Mouse (Mus musculus) CD4-positive, CD25-positive, alpha-beta regulatory T cell, adult 9 weeks (primary cell): ENCODE data around the gene Cfap300. TPM values are rescaled to one million over a fixed set of nuclear protein-coding genes. Genes with fewer than 3 reads are reported as not detected.

Source experiments
- polyA plus RNA-seq: library from polyadenylated mRNA; unstranded; fragments of 100-300 nt; shearing (Covaris generic); gene quantifications from one replicate; pipeline ENCODE4 v1.2.1, GENCODE M21; 2017

Cfap300 gene
- polyA plus RNA-seq: 0.51 TPM

GRCm38 (mm10) chr9:8042338-8043043 lies at the start of gene Cfap300:
Gene Cfap300 (minus strand): TSS chr9:8042823.

GRCm38 (mm10) chr9:8004370-8004991 lies 38.1 kb downstream of the Cfap300 start, which contains the start of gene Yap1:
Gene Yap1 (minus strand): TSS chr9:8004596.

Other genes with a start within 250 kb of the Cfap300 start
- gene Birc2, start 205.8 kb downstream of the Cfap300 start, polyA plus RNA-seq: 126 TPM
- gene Birc3, start 169.6 kb downstream of the Cfap300 start, polyA plus RNA-seq: 147 TPM
- not detected for gene Yap1, start 38.2 kb downstream of the Cfap300 start, polyA plus RNA-seq
- not detected for gene Cep126, start 91.5 kb upstream of the Cfap300 start, polyA plus RNA-seq